Mouse (Mus musculus): ENCODE results near the gene Spata5. TPM values are rescaled to one million over a fixed set of nuclear protein-coding genes. Genes with fewer than 3 reads are reported as not detected.
"Not testable (repeated sequence)": the region's sequence is repeated elsewhere in the genome, so short reads cannot be mapped to it uniquely, and the experiment has no call there.

The Spata5 gene
- polyA plus RNA-seq, 1 experiment from 2014 or later: 26.2 TPM

GRCm38 (mm10) chr3:37576840-37577239 is 157.1 kb downstream of the Spata5 start:
- H3K4me2 ChIP-seq: 0 out of 2 replicates have a peak overlapping the region, but pooled peaks have one; percentile 2
- H3K9me3 ChIP-seq (replicated peaks): no peaks in the 10 kb centered on the region
- H3K9ac ChIP-seq: peak overlapping the region; percentile 27; the same call in 1 of the 2 replicates
- H3K27ac ChIP-seq: peak overlapping the region; percentile 74
- no peak for DNase-seq
- peaks cover 13% of the 10 kb centered on the region for H3K36me3 ChIP-seq
- no peak overlapping the region for H3K4me3 ChIP-seq (replicated peaks)
- no peaks in the 10 kb centered on the region for H3K27me3 ChIP-seq
- 65% methylated on average over 6 of the region's 6 CpGs for WGBS (ENCODE audit: insufficient replicate concordance)
- peak; percentile 81 for ATAC-seq (ENCODE audit: low read depth)
- peaks cover 52% of the 10 kb centered on the region for H3K4me1 ChIP-seq (replicated peaks)

DNA sequence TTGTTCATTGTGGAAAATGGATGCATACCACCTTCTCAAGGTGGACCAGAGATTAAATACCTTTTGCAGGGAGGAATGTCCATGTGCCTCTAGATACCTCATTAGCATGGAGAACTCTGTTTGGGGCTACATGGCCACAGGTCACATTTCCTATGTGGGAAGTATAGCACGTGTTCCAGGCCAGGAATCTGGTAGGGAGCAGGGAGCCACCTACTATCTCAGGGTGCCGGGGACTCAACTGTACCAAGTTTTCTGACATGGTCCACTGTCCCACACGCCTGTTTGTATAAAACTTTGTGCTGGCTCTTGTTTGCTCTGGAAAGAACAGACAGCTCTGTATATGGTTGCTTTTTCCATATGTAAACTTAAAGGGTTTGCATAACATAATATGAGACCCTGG is 158.0 kb downstream of the Spata5 start:
- no peak overlapping the region for H3K9ac ChIP-seq
- no peak overlapping the region for H3K4me3 ChIP-seq (replicated peaks)
- WGBS (ENCODE audit: insufficient replicate concordance): 78% methylated on average over 3 of the region's 3 CpGs
- DNase-seq: no peak
- no peaks in the 10 kb centered on the region for H3K27me3 ChIP-seq
- H3K36me3 ChIP-seq: peaks cover 13% of the 10 kb centered on the region
- peaks cover 45% of the 10 kb centered on the region for H3K4me1 ChIP-seq (replicated peaks)
- H3K4me2 ChIP-seq: no peak overlapping the region
- no peak for ATAC-seq (ENCODE audit: low read depth)
- no peaks in the 10 kb centered on the region for H3K9me3 ChIP-seq (replicated peaks)
- H3K27ac ChIP-seq: peak overlapping the region; percentile 74

- ATAC-seq (ENCODE audit: low read depth): no peak
- H3K4me1 ChIP-seq (replicated peaks): peaks cover 7% of the 10 kb centered on the region; the same call in 1 of the 2 replicates
- no peak overlapping the region for H3K4me3 ChIP-seq (replicated peaks)
- H3K9me3 ChIP-seq (replicated peaks): no peaks in the 10 kb centered on the region
- H3K27ac ChIP-seq: no peak overlapping the region
- H3K36me3 ChIP-seq: peaks cover 13% of the 10 kb centered on the region
- H3K9ac ChIP-seq: no peak overlapping the region
- DNase-seq: no peak
- no peaks in the 10 kb centered on the region for H3K27me3 ChIP-seq
- WGBS (ENCODE audit: insufficient replicate concordance): 61% methylated on average over 5 of the region's 5 CpGs
- H3K4me2 ChIP-seq: no peak overlapping the region
Observed at GRCm38 (mm10) chr3:37584576-37584975, 164.9 kb downstream of the Spata5 start.

DNA sequence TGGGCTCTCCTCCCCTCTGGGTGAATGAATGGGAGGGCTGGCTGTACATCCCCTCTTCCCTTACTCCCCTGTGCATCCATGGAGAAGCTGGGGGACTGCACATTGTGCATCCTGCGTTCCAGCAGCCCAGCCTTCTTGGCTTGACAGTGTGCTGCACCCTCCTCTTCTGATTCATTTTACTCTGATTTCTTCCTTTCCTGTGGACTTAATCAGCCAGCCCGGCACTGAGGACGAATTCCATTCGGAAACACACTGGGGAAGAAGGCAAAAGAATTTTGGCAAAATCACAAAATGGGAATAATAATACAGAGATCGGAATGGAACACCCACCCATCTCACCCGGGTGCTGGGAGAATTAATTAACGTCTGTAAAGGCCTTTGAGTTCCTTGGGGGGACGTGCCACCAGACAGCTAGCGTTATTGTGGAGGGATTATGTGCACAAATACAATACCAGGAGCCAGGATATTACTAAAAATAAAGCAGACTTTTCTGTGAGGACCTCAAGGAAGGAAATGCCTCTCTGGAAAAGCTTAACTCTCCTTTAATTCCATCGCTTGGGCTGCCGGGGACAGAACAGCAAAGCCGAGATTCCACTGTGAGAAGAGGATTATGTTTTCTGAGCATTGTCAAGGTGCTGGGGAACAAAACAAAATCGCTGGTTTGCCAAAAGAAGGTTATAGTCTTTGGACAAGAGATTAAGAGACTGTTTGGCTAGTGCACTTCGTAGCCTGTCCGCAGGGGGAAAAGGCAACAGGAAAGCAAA is 166.5 kb downstream of the Spata5 start:
- no peaks in the 10 kb centered on the region for H3K27me3 ChIP-seq
- 0 out of 2 replicates have a peak overlapping the region, but pooled peaks have one; percentile 19 for H3K27ac ChIP-seq
- H3K9ac ChIP-seq: peak overlapping the region; percentile 10; the same call in 1 of the 2 replicates
- H3K4me3 ChIP-seq (replicated peaks): no peak overlapping the region
- ATAC-seq (ENCODE audit: low read depth): no peak
- WGBS (ENCODE audit: insufficient replicate concordance): 43% methylated on average over 15 of the region's 15 CpGs
- no peaks in the 10 kb centered on the region for H3K9me3 ChIP-seq (replicated peaks)
- H3K4me1 ChIP-seq (replicated peaks): peaks cover 7% of the 10 kb centered on the region; the same call in 1 of the 2 replicates
- DNase-seq: no peak
- peak overlapping the region; percentile 32 for H3K4me2 ChIP-seq
- peaks cover 4% of the 10 kb centered on the region; the same call in 1 of the 2 replicates for H3K36me3 ChIP-seq

- Histone ChIP-seq H3K4me1 (replicated peaks) (peaks cover 7% of the 10 kb centered on the region; the same call in 1 of the 2 replicates), H3K27me3 (no peaks in the 10 kb centered on the region), H3K27ac (0 out of 2 replicates have a peak overlapping the region, but pooled peaks have one; percentile 19), H3K36me3 (no peaks in the 10 kb centered on the region), H3K4me3 (replicated peaks) (no peak overlapping the region), H3K4me2 (peak overlapping the region; percentile 32), H3K9ac (peak overlapping the region; percentile 10; the same call in 1 of the 2 replicates), H3K9me3 (replicated peaks) (no peaks in the 10 kb centered on the region)
- 41% methylated on average over 16 of the region's 16 CpGs for WGBS (ENCODE audit: insufficient replicate concordance)
- DNase-seq: no peak
- ATAC-seq (ENCODE audit: low read depth): no peak
Observed at GRCm38 (mm10) chr3:37586731-37587578, 167.3 kb downstream of the Spata5 start.

DNA sequence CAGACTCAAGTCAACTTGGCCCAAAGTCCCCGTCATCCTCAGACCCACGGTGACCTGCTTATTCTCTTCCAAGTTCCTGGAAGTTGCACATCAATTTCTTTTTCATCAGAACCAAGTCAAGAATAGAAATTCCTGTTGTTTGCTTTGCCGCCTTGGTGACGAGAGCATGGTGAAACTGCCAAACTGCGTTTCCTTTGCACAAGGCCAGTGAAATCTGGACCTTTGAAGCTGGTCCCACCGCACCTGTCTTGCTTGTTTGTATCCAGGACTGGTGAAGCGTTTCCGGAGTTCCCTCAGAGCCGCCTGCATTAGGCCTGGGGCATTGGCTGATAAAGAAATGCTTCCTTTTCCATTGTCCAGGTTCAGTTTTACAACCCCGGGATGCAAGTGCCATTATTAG is 176.0 kb downstream of the Spata5 start:
- 66% methylated on average over 10 of the region's 10 CpGs for WGBS (ENCODE audit: insufficient replicate concordance)
- DNase-seq: no peak

GRCm38 (mm10) chr3:37596519-37596918 is 176.8 kb downstream of the Spata5 start:
- H3K27me3 ChIP-seq: peaks cover 3% of the 10 kb centered on the region; the same call in 1 of the 2 replicates
- no peak overlapping the region for H3K4me2 ChIP-seq
- H3K4me1 ChIP-seq (replicated peaks): peaks cover 17% of the 10 kb centered on the region; the same call in 1 of the 2 replicates
- no peak overlapping the region for H3K27ac ChIP-seq
- no peaks in the 10 kb centered on the region for H3K36me3 ChIP-seq
- H3K9me3 ChIP-seq (replicated peaks): no peaks in the 10 kb centered on the region
- H3K9ac ChIP-seq: no peak overlapping the region
- H3K4me3 ChIP-seq (replicated peaks): no peak overlapping the region
- no peak for DNase-seq
- ATAC-seq (ENCODE audit: low read depth): no peak
- 55% methylated on average over 6 of the region's 6 CpGs for WGBS (ENCODE audit: insufficient replicate concordance)

More for the DNA sequence above, 176.0 kb downstream of the Spata5 start:
- H3K36me3 ChIP-seq: no peaks in the 10 kb centered on the region
- H3K27me3 ChIP-seq: peaks cover 3% of the 10 kb centered on the region; the same call in 1 of the 2 replicates
- no peak overlapping the region for H3K27ac ChIP-seq
- no peak overlapping the region for H3K4me3 ChIP-seq (replicated peaks)
- no peak for ATAC-seq (ENCODE audit: low read depth)
- no peak overlapping the region for H3K4me2 ChIP-seq
- H3K4me1 ChIP-seq (replicated peaks): peaks cover 17% of the 10 kb centered on the region; the same call in 1 of the 2 replicates
- H3K9me3 ChIP-seq (replicated peaks): no peaks in the 10 kb centered on the region
- no peak overlapping the region for H3K9ac ChIP-seq

DNA sequence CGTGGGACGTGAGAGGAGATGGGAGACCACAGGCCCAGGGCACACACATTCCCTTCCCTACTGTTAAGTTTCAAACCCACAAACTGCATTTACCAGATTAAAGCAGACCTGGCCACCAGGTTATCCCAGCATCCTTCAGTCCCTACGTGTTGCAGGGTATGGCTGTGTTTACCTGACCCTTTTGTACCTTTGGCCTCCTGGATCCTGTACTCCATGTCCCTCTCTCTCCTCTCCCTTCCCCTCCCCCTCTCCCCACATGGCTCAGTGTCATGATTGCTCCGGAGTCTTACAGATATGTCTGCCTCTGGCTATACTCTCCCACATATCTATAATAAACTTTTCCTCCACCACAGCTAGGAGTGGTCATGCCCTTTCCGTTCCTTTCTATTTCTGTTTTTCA is 177.5 kb downstream of the Spata5 start:
- 61% methylated on average over 5 of the region's 5 CpGs for WGBS (ENCODE audit: insufficient replicate concordance)
- H3K9me3 ChIP-seq (replicated peaks): no peaks in the 10 kb centered on the region
- H3K36me3 ChIP-seq: no peaks in the 10 kb centered on the region
- H3K9ac ChIP-seq: no peak overlapping the region
- H3K27ac ChIP-seq: no peak overlapping the region
- ATAC-seq (ENCODE audit: low read depth): peak; percentile 64; the same call in 1 of the 2 replicates
- no peak for DNase-seq
- H3K4me2 ChIP-seq: no peak overlapping the region
- H3K27me3 ChIP-seq: peaks cover 3% of the 10 kb centered on the region; the same call in 1 of the 2 replicates
- H3K4me3 ChIP-seq (replicated peaks): no peak overlapping the region
- H3K4me1 ChIP-seq (replicated peaks): peaks cover 17% of the 10 kb centered on the region; the same call in 1 of the 2 replicates

- H3K27ac ChIP-seq; ATAC-seq (ENCODE audit: low read depth): not testable (repeated sequence)
- WGBS (ENCODE audit: insufficient replicate concordance): 80% methylated on average over 14 of the region's 14 CpGs
Observed at GRCm38 (mm10) chr3:37599641-37600040, 179.9 kb downstream of the Spata5 start.

DNA sequence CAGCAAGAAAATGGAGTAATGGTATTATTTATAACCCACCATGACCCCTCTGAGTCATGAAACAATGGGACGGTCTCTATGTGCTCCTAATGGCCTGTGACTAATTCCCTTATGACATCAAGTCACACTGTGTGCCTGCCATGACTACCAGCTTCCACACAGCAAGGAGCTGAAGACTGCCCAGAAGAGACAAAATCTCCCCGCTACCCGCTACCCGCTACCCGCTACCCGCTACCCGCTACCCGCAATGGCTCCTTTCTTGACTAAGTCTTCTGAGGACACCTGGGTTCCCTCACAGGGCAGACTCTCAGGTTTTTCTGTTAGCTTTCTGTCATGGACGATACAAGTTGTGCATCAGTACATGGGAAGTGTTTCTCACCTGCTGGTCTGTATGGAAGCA is 182.7 kb downstream of the Spata5 start:
- no peak overlapping the region for H3K27ac ChIP-seq
- H3K4me2 ChIP-seq: no peak overlapping the region
- ATAC-seq (ENCODE audit: low read depth) (no peak), DNase-seq (no peak)
- no peak overlapping the region for H3K9ac ChIP-seq
- 93% methylated on average over 9 of the region's 9 CpGs for WGBS (ENCODE audit: insufficient replicate concordance)
- no peaks in the 10 kb centered on the region for H3K36me3 ChIP-seq
- H3K4me1 ChIP-seq (replicated peaks): peaks cover 13% of the 10 kb centered on the region
- no peaks in the 10 kb centered on the region for H3K9me3 ChIP-seq (replicated peaks)
- H3K27me3 ChIP-seq: 0 out of 2 replicates have a peak, but pooled peaks cover 4% of the 10 kb centered on the region
- H3K4me3 ChIP-seq (replicated peaks): no peak overlapping the region

More at GRCm38 (mm10) chr3:37599641-37600040, 179.9 kb downstream of the Spata5 start:
- DNase-seq; H3K36me3 ChIP-seq; H3K4me2 ChIP-seq; H3K27me3 ChIP-seq; H3K9ac ChIP-seq; H3K4me3 ChIP-seq (replicated peaks); H3K9me3 ChIP-seq (replicated peaks): not testable (repeated sequence)
- H3K4me1 ChIP-seq (replicated peaks): peaks cover 30% of the 10 kb centered on the region

DNA sequence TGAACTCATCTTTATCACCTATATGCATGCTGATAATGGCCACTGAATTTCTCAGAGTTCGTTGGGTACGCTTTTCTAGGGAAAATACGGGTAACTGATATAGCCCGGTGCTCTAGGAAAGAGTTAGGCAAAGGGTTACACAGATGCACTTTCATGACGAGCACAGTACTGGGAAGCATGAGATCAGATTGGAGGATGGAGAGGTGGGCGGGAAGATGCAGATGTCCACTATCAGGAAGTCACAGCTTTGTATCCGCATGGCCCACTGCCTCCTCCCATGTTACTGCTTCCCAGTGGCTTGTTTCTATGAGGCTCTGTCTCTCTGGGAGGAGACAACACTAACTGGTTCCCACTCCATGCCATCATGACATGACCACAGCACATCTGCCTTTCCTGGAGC is 183.2 kb downstream of the Spata5 start:
- no peak overlapping the region for H3K4me3 ChIP-seq (replicated peaks)
- peak overlapping the region; percentile 1; the same call in 1 of the 2 replicates for H3K9ac ChIP-seq
- no peaks in the 10 kb centered on the region for H3K9me3 ChIP-seq (replicated peaks)
- 0 out of 2 replicates have a peak, but pooled peaks cover 4% of the 10 kb centered on the region for H3K27me3 ChIP-seq
- WGBS (ENCODE audit: insufficient replicate concordance): 55% methylated on average over 7 of the region's 7 CpGs
- no peaks in the 10 kb centered on the region for H3K36me3 ChIP-seq
- H3K4me2 ChIP-seq: no peak overlapping the region
- no peak for DNase-seq
- peak; percentile 75 for ATAC-seq (ENCODE audit: low read depth)
- no peak overlapping the region for H3K27ac ChIP-seq
- peaks cover 12% of the 10 kb centered on the region for H3K4me1 ChIP-seq (replicated peaks)

All from liver, embryonic 13.5 days (tissue).